Mouse (Mus musculus): ENCODE measurements around the gene Hpcal4. TPM values are rescaled to one million over a fixed set of nuclear protein-coding genes. Genes with fewer than 3 reads are reported as not detected.

Hpcal4 gene
- polyA plus RNA-seq, 1 experiment from 2014 or later, result 14.9 TPM

- no peak for ATAC-seq (ENCODE audit: low FRiP score)
Measured at GRCm38 (mm10) chr4:123229166-123229565, 46.1 kb downstream of the Hpcal4 start.

DNA sequence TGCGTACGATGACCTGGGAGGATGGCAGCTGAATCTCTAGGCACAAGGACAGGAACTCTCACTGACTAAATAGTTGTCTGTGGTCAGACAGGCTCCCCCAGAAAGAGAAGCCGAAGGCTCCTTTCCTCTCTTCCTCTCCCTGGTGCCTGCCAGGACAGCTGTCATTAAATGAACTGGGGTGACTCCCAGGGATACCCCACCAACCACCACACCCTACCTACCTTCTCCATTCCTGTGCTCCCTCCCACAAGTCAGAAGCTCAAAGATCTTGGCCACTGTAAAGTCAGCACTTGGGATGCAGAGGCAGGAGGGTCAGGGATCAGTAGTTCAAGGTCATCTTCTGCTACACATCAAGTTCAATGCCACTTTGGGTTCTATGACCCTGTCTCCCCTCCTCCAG is 49.8 kb downstream of the Hpcal4 start:
- no peak overlapping the region for H3K27ac ChIP-seq
- no peaks in the 10 kb centered on the region for H3K36me3 ChIP-seq
- H3K4me3 ChIP-seq, result no peak overlapping the region
- 68% methylated on average over 3 of the region's 3 CpGs for WGBS
- no peak overlapping the region for H3K9ac ChIP-seq
- no peak for ATAC-seq (ENCODE audit: low FRiP score)
- H3K27me3 ChIP-seq, result peaks cover 59% of the 10 kb centered on the region
- H3K9me3 ChIP-seq, result no peaks in the 10 kb centered on the region
- no peak overlapping the region for H3K4me2 ChIP-seq
- H3K4me1 ChIP-seq (replicated peaks), result peaks cover 16% of the 10 kb centered on the region

More at GRCm38 (mm10) chr4:123229166-123229565, 46.1 kb downstream of the Hpcal4 start:
- H3K9me3 ChIP-seq, result no peaks in the 10 kb centered on the region
- no peaks in the 10 kb centered on the region for H3K36me3 ChIP-seq
- no peak overlapping the region for H3K27ac ChIP-seq
- H3K4me2 ChIP-seq, result no peak overlapping the region
- H3K27me3 ChIP-seq, result peaks cover 38% of the 10 kb centered on the region
- peaks cover 20% of the 10 kb centered on the region for H3K4me1 ChIP-seq (replicated peaks)
- H3K4me3 ChIP-seq, result no peak overlapping the region
- 82% methylated on average over 11 of the region's 11 CpGs for WGBS
- no peak overlapping the region for H3K9ac ChIP-seq

DNA sequence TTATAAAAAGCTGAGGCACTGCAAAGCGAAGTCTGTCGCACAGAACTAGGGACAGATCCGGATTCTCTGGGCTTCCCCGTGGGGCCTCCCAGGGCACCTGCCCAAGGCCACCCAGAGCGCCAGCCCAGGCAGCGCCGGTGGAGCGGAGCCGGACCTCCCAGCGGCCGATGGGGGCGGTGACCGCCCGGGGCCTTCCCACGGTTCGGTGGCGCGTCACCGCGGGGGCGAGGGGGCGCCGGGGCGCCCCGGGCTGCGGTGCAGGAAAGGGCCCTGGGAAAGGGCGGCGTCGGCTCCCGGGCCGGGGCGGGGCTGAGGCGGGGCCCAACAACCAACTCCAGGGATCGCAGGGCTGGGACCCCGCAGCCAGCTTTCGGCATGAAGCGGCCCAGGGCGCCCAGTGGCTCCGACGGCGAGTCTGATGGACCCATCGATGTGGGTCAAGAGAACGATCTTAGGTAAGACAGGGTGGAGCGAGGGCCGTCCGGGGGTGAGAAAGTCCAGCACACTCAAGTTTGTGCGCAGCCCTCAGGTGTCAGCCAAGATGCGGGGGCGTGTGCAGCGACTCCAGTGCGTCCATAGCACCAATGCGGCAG is 50.6 kb downstream of the Hpcal4 start, which contains the start of gene Heyl:
Gene Heyl, plus strand, starts transcription at position 65 of the 593 bp plus-strand sequence.
- peak within 1 kb of the TSS; percentile 60 for H3K9ac ChIP-seq
- peaks cover 10% of the 10 kb centered on the region for H3K4me1 ChIP-seq (replicated peaks)
- peak; percentile 61; the same call in 1 of the 2 replicates for ATAC-seq (ENCODE audit: low FRiP score)
- WGBS, result 2% methylated on average over 52 of the region's 52 CpGs
- H3K9me3 ChIP-seq, result no peaks in the 10 kb centered on the region
- H3K36me3 ChIP-seq, result no peaks in the 10 kb centered on the region
- peaks cover 65% of the 10 kb centered on the region for H3K27me3 ChIP-seq
- peak within 1 kb of the TSS; percentile 38 for H3K4me3 ChIP-seq
- no peak within 1 kb of the TSS for H3K27ac ChIP-seq
- peak within 1 kb of the TSS; percentile 64 for H3K4me2 ChIP-seq

GRCm38 (mm10) chr4:123235835-123236430 is 52.9 kb downstream of the Hpcal4 start:
- peaks cover 23% of the 10 kb centered on the region for H3K4me1 ChIP-seq (replicated peaks)
- WGBS, result 50% methylated on average over 9 of the region's 9 CpGs
- H3K4me2 ChIP-seq, result peak overlapping the region; percentile 19; the same call in 1 of the 2 replicates
- no peaks in the 10 kb centered on the region for H3K36me3 ChIP-seq
- H3K4me3 ChIP-seq, result no peak overlapping the region
- no peak overlapping the region for H3K9ac ChIP-seq
- H3K9me3 ChIP-seq, result no peaks in the 10 kb centered on the region
- no peak overlapping the region for H3K27ac ChIP-seq
- ATAC-seq (ENCODE audit: low FRiP score), result no peak
- peaks cover 78% of the 10 kb centered on the region for H3K27me3 ChIP-seq

GRCm38 (mm10) chr4:123236431-123237031 is 53.5 kb downstream of the Hpcal4 start:
- ATAC-seq (ENCODE audit: low FRiP score), result no peak
- Histone ChIP-seq H3K27me3 (peaks cover 80% of the 10 kb centered on the region), H3K4me1 (replicated peaks) (peaks cover 23% of the 10 kb centered on the region), H3K27ac (no peak overlapping the region), H3K9ac (no peak overlapping the region), H3K9me3 (no peaks in the 10 kb centered on the region), H3K4me3 (no peak overlapping the region), H3K36me3 (no peaks in the 10 kb centered on the region), H3K4me2 (no peak overlapping the region)
- 85% methylated on average over 13 of the region's 13 CpGs for WGBS

- Histone ChIP-seq H3K4me1 (replicated peaks) (peaks cover 23% of the 10 kb centered on the region), H3K36me3 (no peaks in the 10 kb centered on the region), H3K4me2 (no peak overlapping the region), H3K4me3 (no peak overlapping the region), H3K9me3 (no peaks in the 10 kb centered on the region), H3K9ac (no peak overlapping the region), H3K27me3 (peaks cover 69% of the 10 kb centered on the region), H3K27ac (no peak overlapping the region)
- 60% methylated on average over 6 of the region's 6 CpGs for WGBS
- ATAC-seq (ENCODE audit: low FRiP score), result no peak
Measured at GRCm38 (mm10) chr4:123237386-123238266, 54.6 kb downstream of the Hpcal4 start.

GRCm38 (mm10) chr4:123239361-123240203 is 56.6 kb downstream of the Hpcal4 start:
- H3K27me3 ChIP-seq, result peaks cover 50% of the 10 kb centered on the region
- H3K9ac ChIP-seq, result peak overlapping the region; percentile 61
- ATAC-seq (ENCODE audit: low FRiP score), result peak; percentile 70
- 5% methylated on average over 56 of the region's 58 CpGs for WGBS
- 0 out of 2 replicates have a peak overlapping the region, but pooled peaks have one; percentile 19 for H3K27ac ChIP-seq
- H3K4me2 ChIP-seq, result peak overlapping the region; percentile 59
- peak overlapping the region; percentile 38 for H3K4me3 ChIP-seq
- peaks cover 16% of the 10 kb centered on the region for H3K4me1 ChIP-seq (replicated peaks)
- no peaks in the 10 kb centered on the region for H3K36me3 ChIP-seq
- H3K9me3 ChIP-seq, result no peaks in the 10 kb centered on the region

Other genes with a start within 250 kb of the Hpcal4 start
- 29.6 and 36.7 TPM in 2 replicates for gene Mfsd2a, start 222.0 kb upstream of the Hpcal4 start, polyA plus RNA-seq (2015; fragmentation: Nextera tagmentation; extraction: Ambion mirVana)
- 75.9 and 77.3 TPM in 2 replicates for gene Mycl, start 187.6 kb upstream of the Hpcal4 start, polyA plus RNA-seq (2015; fragmentation: Nextera tagmentation; extraction: Ambion mirVana)
- gene Trit1, start 166.6 kb upstream of the Hpcal4 start, polyA plus RNA-seq (2015; fragmentation: Nextera tagmentation; extraction: Ambion mirVana), result 25.4 and 27.1 TPM in 2 replicates
- 0.22 TPM in 2 replicates for gene Bmp8b, start 78.1 kb upstream of the Hpcal4 start, polyA plus RNA-seq (2015; fragmentation: Nextera tagmentation; extraction: Ambion mirVana)
- 0.21 and 0.40 TPM in 2 replicates for gene Oxct2b, start 67.0 kb upstream of the Hpcal4 start, polyA plus RNA-seq (2015; fragmentation: Nextera tagmentation; extraction: Ambion mirVana)
- 60.9 and 64.8 TPM in 2 replicates for gene Ppie, start 43.3 kb upstream of the Hpcal4 start, polyA plus RNA-seq (2015; fragmentation: Nextera tagmentation; extraction: Ambion mirVana)
- not detected in 2 replicates for gene Nt5c1a, start 18.3 kb downstream of the Hpcal4 start, polyA plus RNA-seq (2015; fragmentation: Nextera tagmentation; extraction: Ambion mirVana)
- 8.0 and 8.8 TPM in 2 replicates for gene Heyl, start 50.3 kb downstream of the Hpcal4 start, polyA plus RNA-seq (2015; fragmentation: Nextera tagmentation; extraction: Ambion mirVana)
- gene Pabpc4, start 79.1 kb downstream of the Hpcal4 start, polyA plus RNA-seq (2015; fragmentation: Nextera tagmentation; extraction: Ambion mirVana), result 28.0 and 30.0 TPM in 2 replicates
- not detected in 2 replicates for gene Oxct2a, start 140.4 kb downstream of the Hpcal4 start, polyA plus RNA-seq (2015; fragmentation: Nextera tagmentation; extraction: Ambion mirVana)
- 0.26 and 0.31 TPM in 2 replicates for gene Bmp8a, start 160.0 kb downstream of the Hpcal4 start, polyA plus RNA-seq (2015; fragmentation: Nextera tagmentation; extraction: Ambion mirVana)